Mouse (Mus musculus) cerebellum, adult 2 months (tissue): ENCODE results near the gene Fbxl17.

Experiments
- CTCF ChIP-seq: fragments of 200-500 bp; IDR thresholded peaks from 2 replicates; pipeline ENCODE4 v1.5.1; 2011; ENCODE audit warnings: low read depth, mild to moderate bottlenecking, control low read depth, low read length, moderate library complexity, borderline replicate concordance; ENCODE audit not compliant: insufficient read depth
- POLR2A ChIP-seq: fragments of 200-500 bp; IDR thresholded peaks from 2 replicates; pipeline ENCODE4 v1.6.1; 2011; ENCODE audit warnings: low read length, control low read depth, borderline replicate concordance; ENCODE audit not compliant: insufficient read depth

- no peak for TF ChIP-seq POLR2A
- no peak for TF ChIP-seq CTCF
Observed at GRCm38 (mm10) chr17:63053311-63053710, 446.5 kb downstream of the Fbxl17 start.
